Mouse (Mus musculus) common myeloid progenitor, adult 5-6 weeks (primary cell): ENCODE data around the gene Tmem69. TPM values are rescaled to one million over a fixed set of nuclear protein-coding genes. Genes with fewer than 3 reads are reported as not detected.

Source experiments
- total RNA-seq: library from RNA; stranded (forward); fragments of 200-1000, 187-1606 nt; gene quantifications from 2 replicates; pipeline ENCODE4 v1.2.3, GENCODE M21; 2017

Gene Tmem69
- total RNA-seq, 1 experiment from 2014 or later: 16.0 TPM

Other genes starting within 250 kb of the Tmem69 start
- 9.2 and 17.7 TPM in 2 replicates for gene Mast2, start 91.8 kb downstream of the Tmem69 start, total RNA-seq
- gene Ipp, start 48.4 kb downstream of the Tmem69 start, total RNA-seq: 18.3 and 23.0 TPM in 2 replicates
- gene Gpbp1l1, start 1.7 kb upstream of the Tmem69 start, total RNA-seq: 123 and 150 TPM in 2 replicates
- gene Ccdc17, start 40.7 kb upstream of the Tmem69 start, total RNA-seq: 1.6 and 5.6 TPM in 2 replicates
- 465 and 496 TPM in 2 replicates for gene Nasp, start 72.0 kb upstream of the Tmem69 start, total RNA-seq
- 416 TPM in 2 replicates for gene Akr1a1, start 95.7 kb upstream of the Tmem69 start, total RNA-seq
- 266 and 285 TPM in 2 replicates for gene Prdx1, start 129.6 kb upstream of the Tmem69 start, total RNA-seq
- gene Mmachc, start 152.5 kb upstream of the Tmem69 start, total RNA-seq: 22.7 and 24.9 TPM in 2 replicates
- gene Ccdc163, start 152.6 kb upstream of the Tmem69 start, total RNA-seq: 12.3 and 35.8 TPM in 2 replicates
- 1.8 and 4.9 TPM in 2 replicates for gene Tesk2, start 165.0 kb upstream of the Tmem69 start, total RNA-seq